Comparison of ENCODE assay signal across 8 mouse cellular contexts in the genomic region with DNA sequence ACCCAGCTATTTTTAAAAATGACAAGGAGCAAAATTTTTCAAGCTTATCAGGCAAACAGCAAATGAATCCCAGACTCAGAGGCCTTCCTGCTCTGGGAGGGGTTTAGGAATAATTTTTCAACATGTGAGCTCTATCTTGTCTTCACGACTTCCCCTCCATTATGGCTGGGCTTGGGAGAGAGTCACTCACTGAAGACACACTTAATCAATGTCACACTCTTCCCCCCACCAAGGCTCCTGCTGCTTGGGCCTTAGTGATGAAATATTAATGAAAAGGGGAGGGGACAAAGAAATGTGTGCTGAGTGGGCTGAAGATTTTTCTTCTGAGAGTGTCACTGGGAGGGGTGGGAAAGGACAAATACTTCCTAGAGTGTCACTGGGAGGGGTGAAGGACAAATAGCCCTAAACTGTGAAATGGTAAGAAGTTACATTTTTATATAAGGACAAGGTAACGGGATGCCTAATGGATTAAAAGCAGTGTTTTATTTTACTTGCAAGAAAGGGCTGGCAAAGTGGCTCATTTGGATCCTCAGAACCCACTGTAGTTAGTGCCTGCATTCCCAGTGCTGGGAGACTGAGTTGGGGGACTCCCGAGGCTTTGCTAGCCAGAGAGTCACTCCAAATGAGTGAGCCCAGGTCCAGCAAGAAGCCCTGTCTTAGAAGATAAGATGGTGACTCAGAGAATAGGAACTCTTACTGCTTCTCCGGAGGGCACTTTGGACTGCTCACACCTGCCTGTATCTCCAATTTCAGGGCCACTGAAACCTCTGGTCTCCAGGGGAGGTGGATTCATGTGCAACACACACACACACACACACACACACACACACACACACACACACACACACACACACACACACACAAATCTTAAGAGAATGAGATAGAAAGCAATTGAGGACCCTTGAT.
DNase-seq lines count a peak whose midpoint lies in the region; ATAC-seq and TF ChIP-seq lines count a peak whose summit lies in the region.

No protein-coding gene starts in this region.

- no peak for TF ChIP-seq EP300 in ES-Bruce4 (IDR thresholded peaks at IDR 0.05; ENCODE audit: insufficient read depth, low read depth, low read length)

- DNase-seq in embryo, embryonic 9.5 days (ENCODE audit: extremely low spot score) = peak; percentile 43
- DNase-seq in T-cell, adult 2 months (ENCODE audit: low spot score) = no peak
- DNase-seq in liver, embryonic 11.5 days (ENCODE audit: low spot score) = no peak
- DNase-seq in heart, adult 8-10 months (ENCODE audit: low spot score) = no peak
- DNase-seq in cerebellum, postnatal 14 days = no peak

- no peak for TF ChIP-seq CTCF in ES-Bruce4 (IDR thresholded peaks at IDR 0.05; ENCODE audit: low read depth, low read length)

- ATAC-seq in hindbrain, embryonic 13.5 days (ENCODE audit: low FRiP score) = peak; percentile 61
- ATAC-seq in midbrain, embryonic 15.5 days (replicated peaks) = 0 out of 2 replicates have a peak, but pooled peaks have one; percentile 48
- no peak for ATAC-seq in liver, embryonic 11.5 days (replicated peaks; ENCODE audit: low FRiP score)

- no peaks in the 10 kb centered on the region for H3K9me3 ChIP-seq in ES-Bruce4 (replicated peaks; ENCODE audit: control insufficient read depth, insufficient read depth, low read length, poor library complexity, severe bottlenecking)
- no peaks in the 10 kb centered on the region for H3K9me3 ChIP-seq in hindbrain, embryonic 13.5 days
- H3K9me3 ChIP-seq in midbrain, embryonic 15.5 days = no peaks in the 10 kb centered on the region
- no peaks in the 10 kb centered on the region for H3K9me3 ChIP-seq in liver, embryonic 11.5 days (ENCODE audit: control insufficient read depth, low read length)

- peak overlapping the region; percentile 87 for H3K27ac ChIP-seq in ES-Bruce4 (ENCODE audit: insufficient read depth, low read length)
- H3K27ac ChIP-seq in hindbrain, embryonic 13.5 days = peak overlapping the region; percentile 98
- H3K27ac ChIP-seq in midbrain, embryonic 15.5 days = peak overlapping the region; percentile 97
- no peak overlapping the region for H3K27ac ChIP-seq in liver, embryonic 11.5 days (ENCODE audit: low read depth, low read length)

- peak overlapping the region; percentile 11; the same call in 1 of the 2 replicates for H3K4me2 ChIP-seq in hindbrain, embryonic 13.5 days
- H3K4me2 ChIP-seq in midbrain, embryonic 15.5 days = peak overlapping the region; percentile 6; the same call in 1 of the 2 replicates
- no peak overlapping the region for H3K4me2 ChIP-seq in liver, embryonic 11.5 days

- no peaks in the 10 kb centered on the region for H3K27me3 ChIP-seq in ES-Bruce4 (ENCODE audit: control insufficient read depth, insufficient read depth, low read length, poor library complexity, severe bottlenecking)
- no peaks in the 10 kb centered on the region for H3K27me3 ChIP-seq in hindbrain, embryonic 13.5 days
- H3K27me3 ChIP-seq in midbrain, embryonic 15.5 days (replicated peaks) = no peaks in the 10 kb centered on the region
- no peaks in the 10 kb centered on the region for H3K27me3 ChIP-seq in liver, embryonic 11.5 days (replicated peaks; ENCODE audit: control insufficient read depth, insufficient read depth, low read length)

- no peak for TF ChIP-seq POLR2A in ES-Bruce4 (IDR thresholded peaks at IDR 0.05; ENCODE audit: insufficient read depth, low read length)

- H3K9ac ChIP-seq in ES-Bruce4 (ENCODE audit: low read depth, poor library complexity, severe bottlenecking) = peak overlapping the region; percentile 47; the same call in 1 of the 2 replicates
- 0 out of 2 replicates have a peak overlapping the region, but pooled peaks have one; percentile 29 for H3K9ac ChIP-seq in hindbrain, embryonic 13.5 days
- no peak overlapping the region; the same call in 1 of the 2 replicates for H3K9ac ChIP-seq in midbrain, embryonic 15.5 days
- no peak overlapping the region for H3K9ac ChIP-seq in liver, embryonic 11.5 days (ENCODE audit: low read depth, low read length)

- peaks cover 7% of the 10 kb centered on the region for H3K4me1 ChIP-seq in ES-Bruce4 (ENCODE audit: control insufficient read depth, insufficient read depth, low read length)
- peaks cover 38% of the 10 kb centered on the region for H3K4me1 ChIP-seq in hindbrain, embryonic 13.5 days (replicated peaks)
- H3K4me1 ChIP-seq in midbrain, embryonic 15.5 days = peaks cover 39% of the 10 kb centered on the region
- H3K4me1 ChIP-seq in liver, embryonic 11.5 days (replicated peaks; ENCODE audit: control insufficient read depth, insufficient read depth, low read length) = peaks cover 3% of the 10 kb centered on the region; the same call in 1 of the 2 replicates

- 15% methylated on average over 4 of the region's 4 CpGs for WGBS in hindbrain, embryonic 13.5 days
- 15% methylated on average over 4 of the region's 4 CpGs for WGBS in midbrain, embryonic 15.5 days
- WGBS in liver, embryonic 11.5 days = 26% methylated on average over 4 of the region's 4 CpGs

- H3K36me3 ChIP-seq in ES-Bruce4 (ENCODE audit: control insufficient read depth, insufficient read depth, low read length, poor library complexity, severe bottlenecking) = no peaks in the 10 kb centered on the region
- no peaks in the 10 kb centered on the region for H3K36me3 ChIP-seq in hindbrain, embryonic 13.5 days
- no peaks in the 10 kb centered on the region for H3K36me3 ChIP-seq in midbrain, embryonic 15.5 days (replicated peaks)
- no peaks in the 10 kb centered on the region for H3K36me3 ChIP-seq in liver, embryonic 11.5 days (ENCODE audit: control insufficient read depth, insufficient read depth, low read length)

- H3K4me3 ChIP-seq in ES-Bruce4 (ENCODE audit: low read depth, low read length) = no peak overlapping the region
- H3K4me3 ChIP-seq in hindbrain, embryonic 13.5 days = no peak overlapping the region
- H3K4me3 ChIP-seq in midbrain, embryonic 15.5 days = no peak overlapping the region
- no peak overlapping the region for H3K4me3 ChIP-seq in liver, embryonic 11.5 days (ENCODE audit: low read depth, low read length)

Comparison
In these comparisons a context has a peak if more than half of its experiments do, and no peak if none do; other contexts are left out.
1. H3K9ac ChIP-seq: peak in ES-Bruce4 (single experiment) and hindbrain, embryonic 13.5 days (single experiment); none in midbrain, embryonic 15.5 days (single experiment) and liver, embryonic 11.5 days (single experiment).